Comparison of ENCODE assay signal across 9 mouse cellular contexts in genomic region chr7:112336769-112337168, GRCm38 (mm10).
DNase-seq lines count a peak whose midpoint lies in the region; ATAC-seq lines count a peak whose summit lies in the region.
"Had no signal": no experiment of that assay in that cellular context is flagged by ENCODE, and none has a peak within 500 bp of the region (broad histone marks: within the 10 kb centered on the region; RNA-seq: fewer than 3 reads in every experiment).

No protein-coding gene starts in this region.

- H3K4me3 ChIP-seq in embryonic facial prominence, embryonic 14.5 days (ENCODE audit: low read depth, low read length), result no peak overlapping the region

- 51% methylated on average over 15 of the region's 15 CpGs for WGBS in embryonic facial prominence, embryonic 14.5 days

- peak; percentile 59 to 60 for DNase-seq in cerebellum, postnatal 10 days
- DNase-seq in cerebellum, adult 9-11 months, result no peak
- peak; percentile 88 for DNase-seq in embryonic facial prominence, embryonic 14.5 days (ENCODE audit: low spot score)
- DNase-seq in heart, postnatal 10 days, result peak; percentile 70 to 78
- DNase-seq in left cerebral cortex, postnatal 4 days, result peak; percentile 53
- DNase-seq in testis, postnatal 10 days (ENCODE audit: low spot score), result no peak
- DNase-seq in thymus, postnatal 36 days, result no peak
- DNase-seq in embryo, embryonic 9.5 days (ENCODE audit: extremely low spot score), result no peak

- H3K36me3 ChIP-seq in embryonic facial prominence, embryonic 14.5 days (ENCODE audit: control insufficient read depth, insufficient read depth, low read length), result no peaks in the 10 kb centered on the region

- H3K4me1 ChIP-seq in embryonic facial prominence, embryonic 14.5 days (ENCODE audit: control insufficient read depth, insufficient read depth, low read length), result peaks cover 17% of the 10 kb centered on the region; the same call in 1 of the 2 replicates

- no peaks in the 10 kb centered on the region for H3K27me3 ChIP-seq in embryonic facial prominence, embryonic 14.5 days (replicated peaks; ENCODE audit: control insufficient read depth, insufficient read depth, low read length)

- intact Hi-C loops in heart, postnatal 10 days (cut with DNase I), result no loop called here
- intact Hi-C loops in left cerebral cortex, postnatal 4 days (cut with DNase I), result loop anchor here (10.0 kb wide), 2 partner anchors 152 to 242 kb away; no protein-coding TSS in a partner anchor

- no peaks in the 10 kb centered on the region for H3K9me3 ChIP-seq in embryonic facial prominence, embryonic 14.5 days (ENCODE audit: control insufficient read depth, low read length)

- H3K4me2 ChIP-seq in embryonic facial prominence, embryonic 14.5 days (ENCODE audit: low read depth, low read length), result peak overlapping the region; percentile 20; the same call in 1 of the 2 replicates

- ATAC-seq in embryonic facial prominence, embryonic 14.5 days (ENCODE audit: low read depth), result peak; percentile 64

- no peak overlapping the region for H3K9ac ChIP-seq in embryonic facial prominence, embryonic 14.5 days (ENCODE audit: low read depth, low read length)
- H3K9ac ChIP-seq: liver, embryonic 14.5 days had no signal

- H3K27ac ChIP-seq in embryonic facial prominence, embryonic 14.5 days (replicated peaks; ENCODE audit: low read depth, low read length), result peak overlapping the region; percentile 53; the same call in 1 of the 2 replicates
- H3K27ac ChIP-seq: liver, embryonic 14.5 days had no signal

Comparison
In these comparisons a context has a peak if more than half of its experiments do, and no peak if none do; other contexts are left out.
1. DNase-seq: peak in cerebellum, postnatal 10 days (2 of 2), embryonic facial prominence, embryonic 14.5 days (single experiment), heart, postnatal 10 days (2 of 2) and left cerebral cortex, postnatal 4 days (single experiment); none in cerebellum, adult 9-11 months (single experiment), testis, postnatal 10 days (single experiment), thymus, postnatal 36 days (0 of 2) and embryo, embryonic 9.5 days (single experiment).